ENCODE assay signal across 20 mouse cellular contexts in genomic region chr9:120049407-120049806, GRCm38 (mm10). TPM values are rescaled to one million over a fixed set of nuclear protein-coding genes. Genes with fewer than 3 reads are reported as not detected.
DNase-seq lines count a peak whose midpoint lies in the region; ATAC-seq and TF ChIP-seq lines count a peak whose summit lies in the region.
"Had no signal": no experiment of that assay in that cellular context is flagged by ENCODE, and none has a peak within 500 bp of the region (broad histone marks: within the 10 kb centered on the region; RNA-seq: fewer than 3 reads in every experiment).

No protein-coding gene starts in this region.

- H3K9me3 ChIP-seq in liver, postnatal 0 days (ENCODE audit: low read length) = no peaks in the 10 kb centered on the region
- no peaks in the 10 kb centered on the region for H3K9me3 ChIP-seq in liver, embryonic 12.5 days (replicated peaks)
- H3K9me3 ChIP-seq in hindbrain, embryonic 16.5 days (ENCODE audit: control insufficient read depth, low read length) = no peaks in the 10 kb centered on the region
- H3K9me3 ChIP-seq: lung, embryonic 15.5 days; neural tube, embryonic 13.5 days had no signal

- no peak overlapping the region for H3K4me3 ChIP-seq in liver, postnatal 0 days (ENCODE audit: low read depth, low read length)
- no peak overlapping the region for H3K4me3 ChIP-seq in liver, embryonic 12.5 days
- no peak overlapping the region for H3K4me3 ChIP-seq in hindbrain, embryonic 16.5 days (ENCODE audit: low read length)
- H3K4me3 ChIP-seq: heart, adult 2 months; lung, embryonic 15.5 days; neural tube, embryonic 13.5 days had no signal

- no peak overlapping the region for H3K4me2 ChIP-seq in liver, postnatal 0 days (ENCODE audit: low read depth, low read length)
- no peak overlapping the region for H3K4me2 ChIP-seq in liver, embryonic 12.5 days
- H3K4me2 ChIP-seq in hindbrain, embryonic 16.5 days (ENCODE audit: low read length) = no peak overlapping the region
- H3K4me2 ChIP-seq: hindbrain, embryonic 14.5 days; lung, embryonic 15.5 days; neural tube, embryonic 13.5 days had no signal

- H3K36me3 ChIP-seq in liver, postnatal 0 days (replicated peaks; ENCODE audit: insufficient read depth, low read length) = no peaks in the 10 kb centered on the region; the same call in 1 of the 2 replicates
- H3K36me3 ChIP-seq in liver, embryonic 12.5 days = no peaks in the 10 kb centered on the region
- H3K36me3 ChIP-seq in hindbrain, embryonic 16.5 days (ENCODE audit: control insufficient read depth, insufficient read depth, low read length) = no peaks in the 10 kb centered on the region
- H3K36me3 ChIP-seq: lung, embryonic 15.5 days; neural tube, embryonic 13.5 days had no signal

- no peak for TF ChIP-seq CTCF in liver, postnatal 0 days (IDR thresholded peaks at IDR 0.05; ENCODE audit: low read depth)

- no peak for DNase-seq in liver, postnatal 0 days
- DNase-seq in Muller cell, postnatal 12 days (ENCODE audit: inconsistent ontology term) = peak; percentile 44
- DNase-seq in adrenal gland, postnatal 36 days = peak; percentile 33 to 46
- DNase-seq in gastrocnemius, postnatal 10 days = no peak
- DNase-seq: cerebellum, adult 9-10 months; kidney, adult 11 months; liver; right cerebral cortex, postnatal 25 days had no signal

- no peak overlapping the region for H3K27ac ChIP-seq in liver, postnatal 0 days (ENCODE audit: low read depth)
- H3K27ac ChIP-seq in liver, embryonic 12.5 days = no peak overlapping the region
- H3K27ac ChIP-seq in hindbrain, embryonic 16.5 days (ENCODE audit: low read depth, low read length) = no peak overlapping the region
- H3K27ac ChIP-seq: heart, adult 2 months; hindbrain, embryonic 14.5 days; kidney, postnatal 0 days; lung, embryonic 15.5 days; neural tube, embryonic 13.5 days; stomach, postnatal 0 days had no signal

- no peaks in the 10 kb centered on the region for H3K27me3 ChIP-seq in liver, postnatal 0 days (ENCODE audit: insufficient read depth, low read length)
- no peaks in the 10 kb centered on the region for H3K27me3 ChIP-seq in liver, embryonic 12.5 days (replicated peaks)
- no peaks in the 10 kb centered on the region for H3K27me3 ChIP-seq in hindbrain, embryonic 16.5 days (replicated peaks; ENCODE audit: control insufficient read depth, insufficient read depth, low read length)
- H3K27me3 ChIP-seq: lung, embryonic 15.5 days; neural tube, embryonic 13.5 days had no signal

- H3K4me1 ChIP-seq in liver, postnatal 0 days (ENCODE audit: insufficient read depth) = peaks cover 11% of the 10 kb centered on the region
- no peaks in the 10 kb centered on the region for H3K4me1 ChIP-seq in liver, embryonic 12.5 days
- H3K4me1 ChIP-seq in hindbrain, embryonic 16.5 days (ENCODE audit: control insufficient read depth, insufficient read depth, low read depth, low read length) = no peaks in the 10 kb centered on the region
- H3K4me1 ChIP-seq: lung, embryonic 15.5 days; neural tube, embryonic 13.5 days had no signal

- 26% methylated on average over 3 of the region's 3 CpGs for WGBS in liver, postnatal 0 days (ENCODE audit: insufficient replicate concordance)
- 24% methylated on average over 3 of the region's 3 CpGs for WGBS in liver, embryonic 12.5 days (ENCODE audit: insufficient replicate concordance)
- 82% methylated on average over 3 of the region's 3 CpGs for WGBS in hindbrain, embryonic 16.5 days

- TF ChIP-seq EP300 in liver, postnatal 0 days (IDR thresholded peaks at IDR 0.05; ENCODE audit: low read depth) = no peak

- peak; percentile 70; the same call in 1 of the 2 replicates for ATAC-seq in liver, postnatal 0 days
- ATAC-seq in liver, embryonic 12.5 days = no peak
- peak; percentile 74 for ATAC-seq in monocyte, adult 5-6 weeks (replicated peaks; ENCODE audit: insufficient number of reproducible peaks, low FRiP score, low TSS enrichment, poor library complexity, severe bottlenecking)
- no peak for ATAC-seq in hindbrain, embryonic 16.5 days

- no peak overlapping the region for H3K9ac ChIP-seq in liver, postnatal 0 days (replicated peaks)
- H3K9ac ChIP-seq in liver, embryonic 12.5 days = no peak overlapping the region
- H3K9ac ChIP-seq in hindbrain, embryonic 16.5 days (ENCODE audit: low read depth, low read length) = no peak overlapping the region
- H3K9ac ChIP-seq: hindbrain, embryonic 14.5 days; lung, embryonic 15.5 days; neural tube, embryonic 13.5 days had no signal

RNA-seq across cellular contexts. Expression of gene Cx3cr1, which starts 20.3 kb away (rescaled TPM):
- 1.8 and 2.2 TPM in 2 replicates for polyA plus RNA-seq in liver, postnatal 0 days (2015; fragmentation: Nextera tagmentation; extraction: Ambion mirVana)
- 5.4 and 6.0 TPM in 2 replicates for polyA plus RNA-seq in liver, embryonic 12.5 days (2016; fragmentation: Nextera tagmentation; extraction: Ambion mirVana)
- total RNA-seq in adrenal gland, postnatal 36 days (2021) = 1 to 10 TPM; 3.4 to 6.8 TPM
- total RNA-seq in monocyte, adult 5-6 weeks (2017) = 220 to 263 TPM (median 252 TPM) in 3 replicates
- polyA plus RNA-seq in hindbrain, embryonic 16.5 days (2015; fragmentation: Nextera tagmentation; extraction: Ambion mirVana) = 10.0 and 10.3 TPM in 2 replicates
- total RNA-seq in gastrocnemius, postnatal 10 days (2021) = 1 to 10 TPM; 2.0 to 3.2 TPM

RNA-seq across cellular contexts. Expression of gene Xirp1, which starts 26.0 kb away (rescaled TPM):
- polyA plus RNA-seq in liver, postnatal 0 days (2015; fragmentation: Nextera tagmentation; extraction: Ambion mirVana) = 0.13 TPM in 2 replicates
- polyA plus RNA-seq in liver, embryonic 12.5 days (2016; fragmentation: Nextera tagmentation; extraction: Ambion mirVana) = 0.02 and 0.07 TPM in 2 replicates
- total RNA-seq in adrenal gland, postnatal 36 days (2021) = under 1 TPM; 0.33 to 0.53 TPM
- 0.76 to 2.0 TPM (median 1.7 TPM) in 3 replicates for total RNA-seq in monocyte, adult 5-6 weeks (2017)
- polyA plus RNA-seq in hindbrain, embryonic 16.5 days (2015; fragmentation: Nextera tagmentation; extraction: Ambion mirVana) = 0.35 TPM in 1 of 2 replicates, not detected in the other
- total RNA-seq in gastrocnemius, postnatal 10 days (2021) = 10 to 100 TPM; 58.2 to 84.6 TPM
- polyA plus RNA-seq: forebrain, embryonic 11.5 days; hindbrain, embryonic 14.5 days had no signal

RNA-seq across cellular contexts. Expression of gene Ccr8, which starts 42.5 kb away (rescaled TPM):
- polyA plus RNA-seq in liver, postnatal 0 days (2015; fragmentation: Nextera tagmentation; extraction: Ambion mirVana) = not detected in 2 replicates
- not detected in 2 replicates for polyA plus RNA-seq in liver, embryonic 12.5 days (2016; fragmentation: Nextera tagmentation; extraction: Ambion mirVana)
- not detected for total RNA-seq in adrenal gland, postnatal 36 days (2021)
- 0.39 TPM in 1 of 3 replicates, not detected in the others for total RNA-seq in monocyte, adult 5-6 weeks (2017)
- not detected in 2 replicates for polyA plus RNA-seq in hindbrain, embryonic 16.5 days (2015; fragmentation: Nextera tagmentation; extraction: Ambion mirVana)
- total RNA-seq in gastrocnemius, postnatal 10 days (2021) = under 1 TPM in 1 of 2 experiments, not detected in 1; 0.23 TPM
- total RNA-seq: heart, adult 2 months; layer of hippocampus, adult 18-20 months; left cerebral cortex, postnatal 36 days had no signal
- polyA plus RNA-seq: forebrain, embryonic 11.5 days; heart, adult 2 months; hindbrain, embryonic 14.5 days; kidney, postnatal 0 days; neural tube, embryonic 13.5 days had no signal

Comparison
In these comparisons a context has a peak if more than half of its experiments do, and no peak if none do; other contexts are left out.
1. ATAC-seq: peak in liver, postnatal 0 days (single experiment) and monocyte, adult 5-6 weeks (single experiment); none in liver, embryonic 12.5 days (single experiment) and hindbrain, embryonic 16.5 days (single experiment).
2. DNase-seq: peak in Muller cell, postnatal 12 days (single experiment) and adrenal gland, postnatal 36 days (2 of 2); none in liver, postnatal 0 days (single experiment) and gastrocnemius, postnatal 10 days (single experiment).
3. RNA of gene Cx3cr1, which starts 20.3 kb away (total RNA-seq): 220 to 263 TPM in monocyte, adult 5-6 weeks; 3.4 to 6.8 TPM in adrenal gland, postnatal 36 days and 2.0 to 3.2 TPM in gastrocnemius, postnatal 10 days; every median in the first group is over 10 times any median in the second.
4. RNA of gene Xirp1, which starts 26.0 kb away (total RNA-seq): 58.2 to 84.6 TPM in gastrocnemius, postnatal 10 days; 0.76 to 2.0 TPM in monocyte, adult 5-6 weeks and 0.33 to 0.53 TPM in adrenal gland, postnatal 36 days; every median in the first group is over 10 times any median in the second.